Mouse (Mus musculus) ES-E14 (cell line): ENCODE measurements at regions not wholly inside any gene's neighbourhood (a gene's known extent, or its start where the extent isn't known, plus 50 kb on each side); places are given as distances from the start of the nearest gene placed in this dataset.
A peak's percentile ranks its signal among the peaks of the same experiment; 100 is the strongest.

Experiments used
- DNase-seq: peaks from one replicate; pipeline ENCODE4 v3.0.0-alpha.2; 2013; ENCODE audit warnings: low read depth, low spot score
- H3K27ac ChIP-seq: 2 replicates; pipeline ENCODE4 v1.5.1; 2012; ENCODE audit warnings: low read depth, mild to moderate bottlenecking, low read length, moderate library complexity, mixed read lengths; ENCODE audit not compliant: poor library complexity, insufficient read depth, severe bottlenecking
- H3K36me3 ChIP-seq: 2 replicates; pipeline ENCODE4 v1.6.1; 2012; ENCODE audit warnings: mild to moderate bottlenecking, low read length, moderate library complexity, mixed read lengths; ENCODE audit not compliant: control insufficient read depth, poor library complexity, insufficient read depth, severe bottlenecking
- H3K4me1 ChIP-seq, 2 experiments: fragments of 150-350 bp in 1 of 2; sonication (generic) in 1 of 2; 2 replicates each; pipeline ENCODE4 v1.6.1; 2012; ENCODE audit warnings: low read length in 2 of 2, mild to moderate bottlenecking in 1 of 2, mixed read lengths in 1 of 2; ENCODE audit not compliant: control insufficient read depth in 2 of 2, insufficient read depth in 2 of 2, poor library complexity in 1 of 2
- H3K4me3 ChIP-seq, 2 experiments: fragments of 150-350 bp in 1 of 2; sonication (generic) in 1 of 2; 2 replicates each; pipeline ENCODE4 v1.5.1; 2012; ENCODE audit warnings: low read length in 2 of 2, low read depth in 1 of 2, mild to moderate bottlenecking in 1 of 2, mixed read lengths in 1 of 2; ENCODE audit not compliant: insufficient read depth in 1 of 2, poor library complexity in 1 of 2, severe bottlenecking in 1 of 2
- H3K9ac ChIP-seq: 2 replicates; pipeline ENCODE4 v1.6.1; 2012; ENCODE audit warnings: low read depth, mild to moderate bottlenecking, low read length, mixed read lengths; ENCODE audit not compliant: poor library complexity, insufficient read depth, severe bottlenecking
- H3K9me3 ChIP-seq: fragments of 150-350 bp; sonication (generic); 2 replicates; pipeline ENCODE4 v1.6.1; 2012; ENCODE audit warnings: low read depth, mild to moderate bottlenecking, low read length; ENCODE audit not compliant: control insufficient read depth, insufficient read depth
- CHD2 ChIP-seq: IDR thresholded peaks from 2 replicates; pipeline ENCODE4 v1.6.1; 2014; ENCODE audit warnings: mild to moderate bottlenecking, low read depth, low read length, inconsistent platforms
- HCFC1 ChIP-seq: IDR thresholded peaks from 2 replicates; pipeline ENCODE4 v1.6.1; 2012; ENCODE audit warnings: low read length, inconsistent platforms, borderline replicate concordance; ENCODE audit not compliant: insufficient read depth
- MAFK ChIP-seq: IDR thresholded peaks from 2 replicates; pipeline ENCODE4 v1.6.1; 2014; ENCODE audit warnings: mild to moderate bottlenecking, low read depth, low read length, inconsistent platforms; ENCODE audit not compliant: insufficient read depth
- ZC3H11A ChIP-seq: IDR thresholded peaks from 2 replicates; pipeline ENCODE4 v1.6.1; 2012; ENCODE audit warnings: low read depth, mild to moderate bottlenecking, inconsistent platforms, low read length, borderline replicate concordance
- ZNF384 ChIP-seq: IDR thresholded peaks from 2 replicates; pipeline ENCODE4 v1.6.1; 2012; ENCODE audit warnings: low read depth, low read length, inconsistent platforms
- in situ Hi-C, 2 experiments: fragments of 600-800 bp; cut with MboI; formaldehyde crosslinking; loops; one replicate each; pipeline ENCODE4 v1.15.1; 2025; ENCODE audit warnings: low sequenced_read_pairs in 2 of 2, inconsistent platforms in 1 of 2; ENCODE audit not compliant: unreplicated experiment in 2 of 2

- DNase-seq: no peak
- H3K4me1 ChIP-seq: no peaks in the 10 kb centered on the region
- no peak overlapping the region for H3K27ac ChIP-seq
- H3K9ac ChIP-seq: no peak overlapping the region
- in situ Hi-C loops: no loop called here
- no peaks in the 10 kb centered on the region for H3K9me3 ChIP-seq
- H3K36me3 ChIP-seq: no peaks in the 10 kb centered on the region
- H3K4me3 ChIP-seq: no peak overlapping the region
- TF ChIP-seq HCFC1 (no peak), ZC3H11A (no peak), ZNF384 (no peak)
These were observed 73.1 kb upstream of the Tfpi start for GRCm38 (mm10) chr2:84549626-84550025.

- Histone ChIP-seq H3K36me3 (no peaks in the 10 kb centered on the region), H3K9me3 (no peaks in the 10 kb centered on the region), H3K27ac (no peak overlapping the region), H3K9ac (no peak overlapping the region), H3K4me3 (no peak overlapping the region), H3K4me1 (no peaks in the 10 kb centered on the region)
- in situ Hi-C loops: no loop called here
- DNase-seq: no peak
- no peak for TF ChIP-seq CHD2
- TF ChIP-seq ZC3H11A: no peak
- TF ChIP-seq ZNF384: no peak
- TF ChIP-seq MAFK: no peak
- no peak for TF ChIP-seq HCFC1
These were observed 72.0 kb upstream of the Tfpi start for GRCm38 (mm10) chr2:84548625-84549024.

- in situ Hi-C loops: no loop called here
- H3K4me1 ChIP-seq: no peaks in the 10 kb centered on the region
- TF ChIP-seq ZC3H11A (no peak), MAFK (0 out of 2 replicates have a peak, but pooled peaks have one; percentile 5)
These were observed 69.1 kb upstream of the Tfpi start for GRCm38 (mm10) chr2:84545676-84546075.

GRCm38 (mm10) chr2:84544739-84545138 is 68.2 kb upstream of the Tfpi start:
- in situ Hi-C loops: no loop called here
- Histone ChIP-seq H3K9ac (no peak overlapping the region), H3K36me3 (no peaks in the 10 kb centered on the region), H3K4me1 (no peaks in the 10 kb centered on the region), H3K4me3 (no peak overlapping the region), H3K9me3 (no peaks in the 10 kb centered on the region), H3K27ac (no peak overlapping the region)
- TF ChIP-seq ZNF384 (no peak), HCFC1 (no peak), ZC3H11A (no peak), MAFK (no peak), CHD2 (no peak)
- no peak for DNase-seq

More at GRCm38 (mm10) chr2:84545676-84546075, 69.1 kb upstream of the Tfpi start:
- no peak for DNase-seq
- Histone ChIP-seq H3K36me3 (no peaks in the 10 kb centered on the region), H3K4me3 (no peak overlapping the region), H3K27ac (no peak overlapping the region), H3K9ac (no peak overlapping the region), H3K9me3 (no peaks in the 10 kb centered on the region)

- H3K4me1 ChIP-seq: no peaks in the 10 kb centered on the region
- H3K9ac ChIP-seq: no peak overlapping the region
- DNase-seq: no peak
- H3K9me3 ChIP-seq: no peaks in the 10 kb centered on the region
- in situ Hi-C loops: no loop called here
- no peaks in the 10 kb centered on the region for H3K36me3 ChIP-seq
- H3K4me3 ChIP-seq: no peak overlapping the region
- TF ChIP-seq ZC3H11A (no peak), HCFC1 (no peak), ZNF384 (no peak), CHD2 (no peak), MAFK (no peak)
- no peak overlapping the region for H3K27ac ChIP-seq
These were observed 67.6 kb upstream of the Tfpi start for GRCm38 (mm10) chr2:84544146-84544545.
